Mouse (Mus musculus) urinary bladder, adult 18-20 months (tissue): ENCODE data around the gene Ube3c.
"Not testable (repeated sequence)": the region's sequence is repeated elsewhere in the genome, so short reads cannot be mapped to it uniquely, and the experiment has no call there.

Experiments used
- DNase-seq, 2 experiments: peaks; one replicate each; pipeline ENCODE4 v3.0.0; 2022; ENCODE audit warnings: low spot score in 2 of 2, mixed read lengths in 2 of 2

Ube3c gene

DNA sequence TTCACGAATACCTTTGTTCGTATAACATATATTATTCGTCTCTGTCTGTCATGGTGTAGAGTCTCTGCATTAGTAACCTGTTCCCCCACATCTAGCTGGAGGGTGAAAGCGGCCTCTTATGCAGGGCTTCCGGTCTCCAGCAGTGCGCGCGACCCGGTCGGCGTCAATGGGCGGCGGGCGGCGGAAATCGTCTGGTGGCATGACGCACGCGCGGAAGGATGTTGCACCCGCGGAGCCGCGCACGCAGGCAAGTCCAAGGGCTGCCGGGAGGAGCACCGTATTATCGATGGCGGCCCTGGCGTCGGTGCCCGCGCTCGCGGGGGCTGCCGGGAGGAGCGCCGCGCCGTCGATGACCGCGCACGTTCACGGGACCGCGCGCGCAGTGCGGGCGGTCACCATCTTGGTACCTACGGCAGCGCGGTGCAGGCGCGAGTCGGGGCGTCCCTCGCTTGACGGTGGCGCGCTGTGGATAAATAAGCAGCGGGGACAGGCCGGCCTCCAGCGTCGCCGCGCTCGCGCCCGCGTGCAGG lies at the start of gene Ube3c:
Ube3c (plus strand) TSS at position 395 of the 530 bp plus-strand sequence.
- DNase-seq, result peak; percentile 92 to 98

GRCm38 (mm10) chr5:29560111-29560510 lies 8.9 kb upstream of the Ube3c start:
- no peak for DNase-seq

DNA sequence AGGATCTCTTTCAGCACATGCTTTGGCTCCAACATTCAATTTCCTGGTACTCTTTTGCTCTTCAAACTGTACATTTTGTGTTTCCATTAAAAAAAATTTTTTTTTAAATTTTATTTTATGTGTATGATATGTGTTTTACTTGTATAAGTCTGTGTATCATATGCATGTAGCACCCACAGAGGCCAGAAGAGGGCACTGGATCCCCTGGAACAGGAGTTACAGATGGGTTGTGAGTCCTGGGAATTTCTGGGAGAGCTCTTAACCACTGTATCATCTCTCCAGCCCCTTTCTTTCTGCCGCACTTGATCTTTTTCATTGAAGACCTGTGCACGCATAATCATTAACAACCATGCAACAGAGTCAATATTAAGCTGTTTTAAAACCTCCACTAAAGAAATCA lies 8.4 kb upstream of the Ube3c start:
- DNase-seq, result no peak

GRCm38 (mm10) chr5:29569378-29570280 lies 587 bp downstream of the Ube3c start:
- peak; percentile 44 to 80 for DNase-seq

- not testable (repeated sequence) for DNase-seq
Measured at GRCm38 (mm10) chr5:29574286-29574685, 5.2 kb downstream of the Ube3c start.

GRCm38 (mm10) chr5:29575085-29575484 lies 6.0 kb downstream of the Ube3c start:
- no peak for DNase-seq

GRCm38 (mm10) chr5:29577795-29578631 lies 9.0 kb downstream of the Ube3c start:
- DNase-seq, result no peak

DNA sequence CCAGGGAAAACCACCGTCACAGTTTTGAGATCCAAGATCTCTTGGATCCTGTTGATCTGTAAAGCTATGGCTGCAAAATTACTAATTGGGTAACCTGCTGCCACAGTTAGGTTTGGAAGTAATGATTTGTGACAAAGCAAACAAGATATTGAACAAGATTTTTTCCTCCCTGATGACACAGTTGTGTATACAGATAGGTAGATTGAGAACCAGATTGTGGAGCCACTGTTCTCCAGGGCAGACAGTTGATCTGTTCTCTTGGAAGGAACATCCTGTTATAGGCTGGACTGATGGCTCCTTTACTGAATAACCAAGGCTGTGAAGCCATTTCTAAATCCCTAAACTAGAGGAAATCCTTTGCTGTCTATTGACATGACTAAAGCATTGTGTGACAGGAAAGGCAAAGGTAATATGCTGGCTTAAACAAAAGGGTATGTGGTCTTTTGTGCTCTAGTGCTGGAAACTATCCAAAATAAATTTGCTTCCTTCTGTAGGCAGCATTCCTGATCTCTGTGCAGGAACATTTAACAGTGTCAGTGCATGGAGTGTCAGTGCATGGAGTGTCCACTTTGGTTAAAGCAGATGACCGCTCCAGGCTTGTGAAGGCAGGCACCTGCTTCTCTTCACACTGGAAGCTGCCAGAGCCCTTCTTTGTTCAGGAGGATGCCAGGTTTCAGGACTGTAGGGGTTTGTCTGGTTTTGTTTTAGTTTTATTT lies 15.0 kb downstream of the Ube3c start:
- DNase-seq, result no peak

DNA sequence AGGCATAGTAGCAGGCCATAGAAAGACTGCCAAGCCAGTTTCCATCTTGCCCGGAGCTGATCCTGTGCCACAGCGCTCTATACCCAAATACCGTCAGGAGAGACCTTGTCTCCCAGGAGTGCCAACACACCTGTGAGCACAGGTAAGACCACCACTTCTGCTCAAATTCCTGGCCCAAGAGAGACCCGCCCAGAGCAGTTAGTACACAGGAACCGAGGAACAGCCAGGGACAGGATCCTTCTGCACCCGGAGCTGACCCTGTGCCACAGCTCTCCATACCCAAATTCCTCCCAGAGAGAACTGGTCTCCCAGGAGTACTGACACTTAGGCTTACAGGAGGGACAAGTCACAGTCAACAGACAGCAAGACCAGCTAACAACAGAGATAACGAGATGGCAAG lies 23.1 kb downstream of the Ube3c start:
- DNase-seq, result not testable (repeated sequence)

GRCm38 (mm10) chr5:29606546-29606945 lies 37.5 kb downstream of the Ube3c start:
- DNase-seq, result no peak

DNA sequence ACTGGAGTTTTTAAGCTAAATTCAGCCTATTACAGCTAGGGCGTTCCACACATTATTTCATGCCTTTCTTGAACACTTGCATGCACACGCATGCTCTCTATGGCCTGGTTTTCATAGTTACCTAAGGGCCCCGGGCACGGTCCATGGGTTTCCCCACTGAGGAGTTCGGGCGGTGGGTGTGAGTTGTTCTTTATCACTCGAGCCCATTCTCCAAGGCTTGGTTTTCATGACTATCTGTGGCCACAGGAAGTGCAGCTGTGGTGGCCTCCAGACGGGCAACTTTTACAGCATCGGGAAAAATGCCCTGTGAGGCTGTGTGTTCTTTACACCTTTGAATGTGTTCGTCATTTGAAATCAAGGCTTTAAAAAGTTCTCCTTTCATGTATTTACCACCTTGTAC lies 56.6 kb downstream of the Ube3c start:
- DNase-seq, result no peak

DNA sequence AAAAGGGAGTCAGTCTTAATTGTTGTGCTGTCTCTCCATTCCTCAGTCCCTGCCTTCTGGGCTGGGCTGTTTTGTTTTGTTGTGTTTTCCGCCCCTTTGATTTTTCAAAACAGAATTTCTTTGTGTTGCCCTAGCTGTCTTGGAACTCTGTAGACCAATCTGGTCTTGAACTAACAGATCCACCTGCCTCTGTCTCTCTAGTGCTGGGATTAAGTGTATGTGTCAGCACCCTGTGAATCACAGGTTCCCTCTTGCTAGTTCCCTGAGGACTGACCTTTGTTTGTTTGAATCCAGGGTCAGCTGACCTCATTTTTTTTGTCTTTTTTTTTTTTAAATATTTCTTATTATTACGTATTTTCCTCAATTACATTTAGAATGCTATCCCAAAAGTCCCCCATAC lies 60.9 kb downstream of the Ube3c start:
- no peak for DNase-seq

- no peak for DNase-seq
Measured at GRCm38 (mm10) chr5:29631711-29632110, 62.7 kb downstream of the Ube3c start.

GRCm38 (mm10) chr5:29636298-29636697 lies 67.3 kb downstream of the Ube3c start:
- no peak for DNase-seq

DNA sequence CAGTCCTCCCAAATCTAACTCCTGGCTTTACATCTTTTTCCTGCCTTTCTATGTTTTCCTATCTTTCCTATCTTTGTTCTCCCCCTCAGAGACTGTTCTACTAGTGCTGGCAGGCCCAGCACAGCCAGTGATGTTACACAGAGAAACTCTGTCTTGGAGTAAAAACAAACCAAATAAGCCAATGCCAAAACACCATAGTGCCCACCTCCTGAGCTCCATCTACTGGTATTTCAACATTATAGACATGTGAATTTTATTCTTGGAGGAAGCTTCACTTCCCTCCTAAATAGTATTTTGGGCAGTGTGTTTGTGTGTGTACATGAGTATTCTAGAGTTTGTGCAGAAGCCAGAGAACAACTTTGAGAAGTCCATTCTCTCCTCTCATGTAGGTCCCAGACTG lies 67.8 kb downstream of the Ube3c start:
- DNase-seq, result no peak

DNA sequence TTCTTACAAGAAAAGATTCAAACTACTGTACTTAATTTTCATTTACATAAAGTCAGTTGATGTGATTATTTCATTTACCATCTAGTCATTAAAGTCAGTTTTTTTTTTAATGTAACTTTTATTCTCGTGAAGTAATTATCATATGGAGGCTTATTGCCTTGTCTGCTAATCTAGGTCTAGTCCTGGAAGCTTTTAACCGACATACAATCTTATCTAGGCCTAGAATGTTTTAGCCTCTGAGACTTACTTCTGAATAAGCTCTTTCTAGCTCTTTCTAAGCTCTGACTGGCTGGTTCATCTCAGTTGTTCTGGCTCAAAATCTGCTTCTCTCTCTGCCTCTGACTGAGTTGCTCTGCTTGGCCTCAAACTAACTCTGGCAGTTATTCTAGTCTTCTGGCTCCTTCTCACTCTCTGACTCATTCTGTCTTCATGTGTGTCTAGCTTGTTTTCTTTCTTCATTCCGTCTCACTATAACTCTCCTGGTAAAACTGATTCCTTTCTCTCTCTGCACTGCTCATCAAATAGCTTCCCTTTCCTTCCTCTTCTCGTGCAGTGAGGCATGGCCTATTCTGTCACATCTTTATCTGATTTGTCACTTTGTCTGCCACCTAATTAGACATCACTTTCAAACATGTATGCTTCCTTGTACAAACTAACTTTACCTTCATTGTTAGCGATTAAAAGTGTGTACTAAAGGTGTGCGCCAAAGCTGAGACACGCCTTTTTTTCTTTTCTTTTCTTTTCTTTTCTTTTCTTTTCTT lies 72.3 kb downstream of the Ube3c start:
- no peak for DNase-seq

- DNase-seq, result no peak
Measured at GRCm38 (mm10) chr5:29651696-29652095, 82.7 kb downstream of the Ube3c start.

DNA sequence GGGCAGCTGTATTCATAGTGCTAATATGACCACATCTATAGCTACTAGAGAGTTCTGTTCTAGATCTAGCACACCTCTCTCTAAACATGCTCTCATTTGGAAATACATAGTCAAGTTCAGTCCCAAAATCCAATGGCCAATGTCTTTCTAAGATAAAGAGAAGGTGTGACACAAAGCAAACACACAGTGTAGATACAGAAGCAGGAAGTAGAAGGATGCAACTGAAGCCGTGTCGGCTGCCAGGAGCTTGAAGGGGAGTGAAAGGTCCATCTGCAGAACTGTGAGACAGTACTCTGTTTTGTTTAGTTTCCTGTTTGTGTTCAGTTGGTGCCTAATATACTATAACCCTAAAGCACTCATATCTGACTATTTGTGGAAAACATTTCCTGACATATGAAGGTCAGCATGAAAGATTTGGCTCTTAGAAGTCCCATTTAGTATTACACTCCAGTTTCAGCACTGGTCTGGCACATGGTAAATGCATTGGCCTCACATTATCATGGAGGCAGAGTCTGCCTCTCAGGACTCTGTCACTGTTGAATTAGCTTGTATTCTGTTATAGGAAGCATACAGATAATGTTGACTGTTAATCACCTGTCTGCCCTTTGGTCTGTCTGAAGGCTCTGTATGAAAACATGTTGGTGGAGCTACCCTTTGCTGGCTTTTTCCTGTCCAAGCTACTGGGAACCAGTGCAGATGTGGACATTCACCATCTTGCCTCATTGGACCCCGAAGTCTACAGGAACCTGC lies 88.7 kb downstream of the Ube3c start:
- DNase-seq, result no peak

- not testable (repeated sequence) for DNase-seq
Measured at GRCm38 (mm10) chr5:29661246-29661645, 92.2 kb downstream of the Ube3c start.

DNA sequence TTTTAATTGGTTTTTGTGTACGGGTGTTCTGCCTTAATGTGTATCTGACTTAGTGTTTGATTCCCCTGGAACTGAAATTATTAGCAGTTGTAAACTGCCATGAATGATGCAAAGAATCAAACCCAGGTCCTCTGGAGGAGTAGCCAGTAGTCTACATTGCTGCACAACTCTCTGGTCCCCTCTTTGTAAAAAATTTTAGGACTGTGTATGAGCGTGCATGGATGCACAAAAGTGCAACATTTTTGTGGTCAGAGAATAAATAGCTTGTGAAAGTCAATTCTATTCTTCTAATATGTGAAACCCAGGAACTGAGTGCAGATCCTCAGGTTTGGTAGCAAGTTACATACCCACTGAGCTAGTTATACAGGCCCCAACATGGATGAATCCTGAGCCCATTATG lies 96.3 kb downstream of the Ube3c start:
- DNase-seq, result no peak
